Mouse (Mus musculus) lung, postnatal 0 days (tissue): ENCODE data around the gene Lrsam1. TPM values are rescaled to one million over a fixed set of nuclear protein-coding genes. Genes with fewer than 3 reads are reported as not detected.

Experiments used
- ATAC-seq: fragments of 200-750 bp; cut with Nextera tagmentation; 2 replicates; pipeline ENCODE4 v1.8.0; 2017; ENCODE audit warnings: moderate library complexity
- DNase-seq: peaks from one replicate; pipeline ENCODE4 v3.0.0-alpha.2; 2016; ENCODE audit warnings: low spot score
- H3K27ac ChIP-seq: fragments of 300-500 bp; sonication (generic); 2 replicates; pipeline ENCODE4 v1.5.1; 2014; ENCODE audit warnings: antibody characterized with exemption, mild to moderate bottlenecking, low read length, mixed read lengths
- H3K27me3 ChIP-seq: fragments of 300-500 bp; sonication (generic); replicated peaks from 2 replicates; pipeline ENCODE4 v1.6.1; 2014; ENCODE audit warnings: low read length, mixed read lengths; ENCODE audit not compliant: insufficient read depth
- H3K36me3 ChIP-seq: fragments of 300-500 bp; sonication (generic); 2 replicates; pipeline ENCODE4 v1.6.1; 2014; ENCODE audit warnings: low read length, mixed read lengths; ENCODE audit not compliant: insufficient read depth
- H3K4me1 ChIP-seq: fragments of 300-500 bp; sonication (generic); 2 replicates; pipeline ENCODE4 v1.6.1; 2014; ENCODE audit warnings: antibody characterized with exemption, low read depth, low read length, mixed read lengths; ENCODE audit not compliant: insufficient read depth
- H3K4me2 ChIP-seq: fragments of 300-500 bp; sonication (generic); replicated peaks from 2 replicates; pipeline ENCODE4 v1.6.1; 2014; ENCODE audit warnings: low read depth, mild to moderate bottlenecking, low read length, moderate library complexity, mixed read lengths
- H3K4me3 ChIP-seq: fragments of 300-500 bp; sonication (generic); 2 replicates; pipeline ENCODE4 v1.5.1; 2014; ENCODE audit warnings: low read depth, low read length
- H3K9ac ChIP-seq: fragments of 300-500 bp; sonication (generic); replicated peaks from 2 replicates; pipeline ENCODE4 v1.6.1; 2014; ENCODE audit warnings: low read depth, mild to moderate bottlenecking
- H3K9me3 ChIP-seq: fragments of 300-500 bp; sonication (generic); 2 replicates; pipeline ENCODE4 v1.6.1; 2016; ENCODE audit warnings: low read length, mixed read lengths
- CTCF ChIP-seq: IDR thresholded peaks from 2 replicates; pipeline ENCODE4 v1.5.1; 2016; ENCODE audit warnings: antibody characterized with exemption, mild to moderate bottlenecking
- EP300 ChIP-seq: IDR thresholded peaks from 2 replicates; pipeline ENCODE4 v1.6.1; 2016; ENCODE audit warnings: antibody characterized with exemption, mild to moderate bottlenecking, control low read depth
- WGBS: fragments of 180-500 bp; shearing (Covaris S2); extraction: QIAGEN DNeasy Blood & Tissue Kit; methylation state at CpG from one replicate; pipeline ENCODE4 v1.1.7; 2014; 5-methylcytosine and 5-hydroxymethylcytosine counted together
- polyA plus RNA-seq: library from polyadenylated mRNA; unstranded; fragments of >200 nt; fragmentation: Nextera tagmentation; extraction: Ambion mirVana; gene quantifications from 2 replicates; pipeline ENCODE4 v1.2.1, GENCODE M21; 2015

Lrsam1 gene
- polyA plus RNA-seq, 1 experiment from 2014 or later, result 5.8 TPM

- DNase-seq (peak; percentile 16), ATAC-seq (no peak)
- Histone ChIP-seq H3K4me3 (no peak overlapping the region), H3K27me3 (no peaks in the 10 kb centered on the region), H3K36me3 (peaks cover 3% of the 10 kb centered on the region; the same call in 1 of the 2 replicates), H3K9ac (no peak overlapping the region), H3K27ac (no peak overlapping the region), H3K9me3 (no peaks in the 10 kb centered on the region), H3K4me1 (peaks cover 7% of the 10 kb centered on the region), H3K4me2 (no peak overlapping the region)
- WGBS, result 84% methylated on average over 4 of the region's 4 CpGs
- no peak for TF ChIP-seq EP300
- TF ChIP-seq CTCF, result no peak
Measured at GRCm38 (mm10) chr2:32960273-32960672, 1.1 kb downstream of the Lrsam1 start.

- H3K4me1 ChIP-seq, result peaks cover 4% of the 10 kb centered on the region
- no peaks in the 10 kb centered on the region for H3K27me3 ChIP-seq
- no peaks in the 10 kb centered on the region for H3K9me3 ChIP-seq
- ATAC-seq (no peak), DNase-seq (peak; percentile 46)
- 41% methylated on average over 8 of the region's 8 CpGs for WGBS
- H3K4me3 ChIP-seq, result no peak overlapping the region
- peak; percentile 38 for TF ChIP-seq CTCF
- no peak for TF ChIP-seq EP300
- peaks cover 14% of the 10 kb centered on the region; the same call in 1 of the 2 replicates for H3K36me3 ChIP-seq
- no peak overlapping the region for H3K4me2 ChIP-seq
- H3K9ac ChIP-seq, result no peak overlapping the region
- no peak overlapping the region for H3K27ac ChIP-seq
Measured at GRCm38 (mm10) chr2:32957344-32957743, 4.1 kb downstream of the Lrsam1 start.

GRCm38 (mm10) chr2:32954581-32954980 lies 6.8 kb downstream of the Lrsam1 start:
- Histone ChIP-seq H3K27me3 (no peaks in the 10 kb centered on the region), H3K4me3 (no peak overlapping the region), H3K4me2 (no peak overlapping the region), H3K36me3 (peaks cover 14% of the 10 kb centered on the region; the same call in 1 of the 2 replicates), H3K9ac (no peak overlapping the region), H3K27ac (no peak overlapping the region), H3K9me3 (no peaks in the 10 kb centered on the region), H3K4me1 (no peaks in the 10 kb centered on the region)
- ATAC-seq (no peak), DNase-seq (no peak)
- WGBS, result 85% methylated on average over 2 of the region's 2 CpGs
- TF ChIP-seq EP300 (no peak), CTCF (peak; percentile 35; the same call in 1 of the 2 replicates)

GRCm38 (mm10) chr2:32947454-32947853 lies 14.0 kb downstream of the Lrsam1 start:
- Histone ChIP-seq H3K4me1 (no peaks in the 10 kb centered on the region), H3K27ac (no peak overlapping the region), H3K36me3 (peaks cover 16% of the 10 kb centered on the region), H3K27me3 (no peaks in the 10 kb centered on the region), H3K4me2 (no peak overlapping the region), H3K9me3 (no peaks in the 10 kb centered on the region), H3K4me3 (no peak overlapping the region), H3K9ac (no peak overlapping the region)
- ATAC-seq, result no peak
- no peak for TF ChIP-seq CTCF
- no peak for TF ChIP-seq EP300
- WGBS, result 86% methylated on average over 10 of the region's 11 CpGs
- no peak for DNase-seq

- WGBS, result 89% methylated on average over 4 of the region's 4 CpGs
- DNase-seq (no peak), ATAC-seq (no peak)
- no peak overlapping the region for H3K4me3 ChIP-seq
- H3K36me3 ChIP-seq, result peaks cover 16% of the 10 kb centered on the region; the same call in 1 of the 2 replicates
- H3K4me2 ChIP-seq, result no peak overlapping the region
- H3K9ac ChIP-seq, result no peak overlapping the region
- H3K9me3 ChIP-seq, result no peaks in the 10 kb centered on the region
- H3K27me3 ChIP-seq, result no peaks in the 10 kb centered on the region
- no peak for TF ChIP-seq EP300
- TF ChIP-seq CTCF, result no peak
- H3K27ac ChIP-seq, result no peak overlapping the region
- H3K4me1 ChIP-seq, result no peaks in the 10 kb centered on the region
Measured at GRCm38 (mm10) chr2:32940483-32940882, 20.9 kb downstream of the Lrsam1 start.

- no peaks in the 10 kb centered on the region for H3K9me3 ChIP-seq
- 0 out of 2 replicates have a peak, but pooled peaks cover 8% of the 10 kb centered on the region for H3K36me3 ChIP-seq
- H3K4me1 ChIP-seq, result no peaks in the 10 kb centered on the region
- H3K4me3 ChIP-seq, result no peak overlapping the region
- H3K27ac ChIP-seq, result no peak overlapping the region
- H3K9ac ChIP-seq, result no peak overlapping the region
- peak; percentile 64 for DNase-seq
- WGBS, result 73% methylated on average over 5 of the region's 5 CpGs
- 0 out of 2 replicates have a peak, but pooled peaks have one; percentile 19 for ATAC-seq
- H3K4me2 ChIP-seq, result no peak overlapping the region
- TF ChIP-seq CTCF, result peak; percentile 72
- no peak for TF ChIP-seq EP300
- H3K27me3 ChIP-seq, result no peaks in the 10 kb centered on the region
Measured at GRCm38 (mm10) chr2:32939418-32939817, 22.0 kb downstream of the Lrsam1 start.

GRCm38 (mm10) chr2:32938741-32939140 lies 22.7 kb downstream of the Lrsam1 start:
- no peak for DNase-seq
- no peaks in the 10 kb centered on the region for H3K4me1 ChIP-seq
- H3K27me3 ChIP-seq, result no peaks in the 10 kb centered on the region
- no peaks in the 10 kb centered on the region for H3K9me3 ChIP-seq
- no peak overlapping the region for H3K9ac ChIP-seq
- 0 out of 2 replicates have a peak, but pooled peaks cover 7% of the 10 kb centered on the region for H3K36me3 ChIP-seq
- H3K4me3 ChIP-seq, result no peak overlapping the region
- ATAC-seq, result no peak
- 86% methylated on average over 5 of the region's 5 CpGs for WGBS
- TF ChIP-seq CTCF (no peak), EP300 (no peak)
- H3K27ac ChIP-seq, result no peak overlapping the region
- H3K4me2 ChIP-seq, result no peak overlapping the region
